Mouse (Mus musculus) cerebellum, adult 18-20 months (tissue): ENCODE measurements around the gene Ttll1.
"Not testable (repeated sequence)": the region's sequence is repeated elsewhere in the genome, so short reads cannot be mapped to it uniquely, and the experiment has no call there.

ENCODE experiments used
- DNase-seq, 2 experiments: peaks; one replicate each; pipeline ENCODE4 v3.0.0; 2021

Ttll1 gene

DNA sequence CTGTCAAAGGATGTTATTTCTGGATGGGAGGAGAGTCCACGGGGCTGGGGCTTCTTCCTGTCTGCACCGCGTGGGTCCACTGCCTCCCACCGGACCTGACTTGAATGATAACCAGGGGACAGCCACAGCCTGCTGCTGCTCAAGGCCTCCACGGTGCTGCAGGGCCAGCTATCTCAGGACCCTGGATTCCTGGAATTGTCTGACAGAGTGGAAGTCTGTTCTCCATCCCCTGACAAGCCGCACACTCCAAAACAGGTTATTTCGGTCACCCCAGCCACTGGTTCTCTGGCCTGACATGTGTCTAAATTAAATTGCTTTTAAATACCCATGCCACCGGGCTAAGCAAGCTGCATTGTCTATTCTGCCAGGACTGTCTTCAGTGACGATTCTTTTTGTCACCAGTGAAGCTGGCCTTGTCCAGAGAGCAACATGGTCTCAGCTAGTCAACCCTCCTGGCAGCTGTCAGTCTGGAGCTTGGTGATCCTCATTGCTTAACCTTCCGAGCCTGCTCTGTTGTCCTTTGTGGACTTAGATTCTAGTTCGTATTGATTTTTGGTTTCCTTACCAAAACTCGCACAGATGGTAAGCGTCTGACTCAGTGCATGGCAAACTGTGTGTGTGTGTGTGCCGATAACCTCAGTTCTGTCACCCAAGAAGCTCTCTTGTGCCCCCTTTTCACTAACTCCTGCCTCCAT is 13.1 kb upstream of the Ttll1 start:
- no peak for DNase-seq

DNA sequence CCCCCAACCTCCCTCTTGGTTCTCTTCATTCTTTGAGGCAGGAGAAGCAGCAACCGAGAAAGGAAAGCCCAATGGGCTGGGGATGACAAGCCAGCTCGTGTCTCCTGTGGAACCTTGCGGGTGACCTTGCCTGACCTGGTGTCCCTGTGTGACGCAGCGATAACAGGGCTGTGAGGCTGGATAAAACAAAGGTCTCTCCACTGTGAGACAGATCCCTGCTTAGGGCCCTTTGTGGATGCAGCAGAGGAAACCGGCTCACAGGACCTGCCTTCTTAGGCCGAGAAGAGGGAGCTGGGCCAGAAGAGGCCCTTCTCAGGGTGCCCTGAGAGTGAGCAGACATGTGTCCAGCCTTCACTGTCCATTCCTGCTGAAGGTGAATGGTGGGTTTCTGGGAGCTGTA is 12.5 kb upstream of the Ttll1 start:
- DNase-seq, result no peak

DNA sequence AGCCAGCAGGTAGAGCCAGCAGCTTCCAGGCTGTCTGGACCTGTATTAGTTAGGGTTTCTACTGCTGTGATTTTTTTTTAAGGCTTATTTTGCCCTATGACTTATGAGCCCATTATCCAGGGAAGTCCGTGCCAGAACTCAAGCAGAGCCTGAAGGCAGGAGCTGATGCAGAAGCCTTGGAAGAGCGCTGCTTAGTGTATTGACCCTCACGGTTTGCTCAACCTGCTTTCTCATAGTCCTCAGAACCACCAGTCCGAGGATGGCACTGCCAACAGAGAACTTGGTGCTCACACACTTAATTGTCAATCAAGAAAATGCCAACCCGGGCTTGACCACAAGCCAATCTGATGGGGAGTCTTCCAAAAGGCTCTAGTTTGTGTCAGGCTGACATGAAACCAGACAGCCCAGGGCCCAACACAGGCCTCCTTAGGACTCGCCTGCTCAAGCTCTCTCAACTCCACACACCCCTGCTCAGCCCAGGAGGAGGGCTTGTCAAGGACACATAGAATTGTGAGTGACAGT is 10.2 kb upstream of the Ttll1 start:
- no peak for DNase-seq

DNA sequence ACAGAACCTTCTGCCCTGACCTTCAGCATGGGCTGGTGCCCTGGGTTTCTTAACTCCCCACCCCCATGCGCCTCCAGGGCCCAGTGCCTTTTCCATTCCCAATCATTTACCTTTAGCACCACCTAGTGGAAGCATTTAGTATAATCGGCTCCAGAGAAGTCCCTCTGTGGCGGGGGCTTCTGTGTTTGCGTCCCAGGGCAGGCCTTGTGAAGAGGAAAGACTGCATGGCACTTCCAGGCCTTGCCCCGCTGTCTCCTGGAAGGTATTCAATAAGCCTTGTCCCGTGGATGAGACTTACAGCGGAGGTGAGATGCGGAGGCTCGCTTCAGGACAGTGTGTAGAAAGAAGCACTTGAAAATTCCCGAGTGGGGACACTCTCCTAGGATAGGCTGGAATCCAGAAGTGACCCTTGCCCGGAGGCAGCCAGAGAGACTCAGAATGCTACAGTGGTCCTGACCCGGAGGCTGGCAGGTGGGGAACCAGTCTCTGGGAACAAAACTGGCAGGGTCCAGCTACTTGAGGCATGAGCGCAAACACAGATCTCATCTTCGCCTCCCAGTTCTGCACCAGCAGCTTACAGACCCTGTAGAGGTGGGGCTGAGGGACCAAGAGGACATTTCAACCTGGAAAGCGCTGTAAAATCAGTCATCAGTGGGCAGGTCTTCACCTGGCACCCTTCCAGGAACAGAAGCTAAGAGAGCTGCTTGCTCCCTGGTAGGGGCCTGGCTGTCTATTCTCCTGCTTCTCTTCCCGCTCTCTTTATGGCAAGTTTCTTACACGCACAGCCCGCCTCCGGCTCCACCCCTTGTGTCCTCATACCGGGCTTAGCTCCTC is 7.7 kb upstream of the Ttll1 start:
- peak; percentile 50 to 64 for DNase-seq

DNA sequence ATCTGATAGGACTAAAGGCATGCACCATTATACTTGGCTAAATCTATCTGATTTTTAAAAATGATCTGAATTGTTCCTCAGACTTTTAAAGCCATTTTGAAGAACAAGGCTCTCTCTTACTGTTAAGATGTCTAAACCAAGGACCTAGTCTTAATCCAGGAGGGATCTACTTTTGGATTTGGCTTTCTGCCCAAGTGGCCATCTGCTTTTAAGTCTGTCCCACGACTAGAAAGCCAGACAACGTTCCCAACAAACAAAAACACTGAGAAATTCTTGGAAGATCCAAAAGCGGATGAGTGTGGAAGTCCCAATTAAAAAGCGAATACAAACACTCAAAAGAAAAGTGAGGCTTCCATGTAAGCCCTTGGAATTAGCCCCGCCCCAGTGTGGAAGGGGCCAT is 4.3 kb upstream of the Ttll1 start:
- no peak for DNase-seq

DNA sequence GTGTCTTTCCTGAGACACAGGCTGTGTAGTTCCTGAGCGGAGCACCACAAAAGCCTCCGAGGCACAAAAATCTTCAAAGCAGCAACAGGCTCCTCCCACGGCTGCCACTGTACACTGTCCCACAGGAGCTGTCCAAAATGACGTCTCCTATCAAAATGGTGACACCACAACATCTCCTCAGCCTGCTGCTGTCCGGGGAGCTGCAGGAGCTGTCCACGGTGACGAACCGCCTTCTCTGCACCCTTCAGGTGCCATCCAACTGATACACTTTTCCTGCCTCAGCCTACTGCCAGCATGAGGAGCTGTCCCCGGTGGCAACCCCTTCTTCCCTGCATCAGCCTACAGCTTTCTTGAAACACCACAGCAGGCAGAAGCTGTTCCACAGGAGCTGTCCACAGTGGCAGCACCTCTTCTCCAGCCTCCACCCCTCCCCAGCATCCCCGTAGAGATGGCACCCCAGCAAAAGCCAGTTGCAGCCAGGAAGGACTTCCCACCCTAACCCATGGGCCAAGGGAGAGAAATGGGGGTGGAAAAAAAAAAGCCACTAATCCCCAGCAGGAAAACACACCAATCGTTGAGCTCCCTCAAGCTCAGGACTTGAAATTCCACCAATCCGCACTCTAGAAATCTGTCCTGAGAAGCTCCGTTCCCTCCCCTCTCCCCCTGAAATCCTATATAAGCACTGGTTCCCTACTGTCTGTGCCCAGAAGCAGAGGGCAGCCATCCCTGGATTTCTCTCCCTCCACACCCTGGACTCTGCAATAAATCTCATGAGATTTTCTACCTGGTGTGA is 2.0 kb upstream of the Ttll1 start:
- DNase-seq, result no peak

DNA sequence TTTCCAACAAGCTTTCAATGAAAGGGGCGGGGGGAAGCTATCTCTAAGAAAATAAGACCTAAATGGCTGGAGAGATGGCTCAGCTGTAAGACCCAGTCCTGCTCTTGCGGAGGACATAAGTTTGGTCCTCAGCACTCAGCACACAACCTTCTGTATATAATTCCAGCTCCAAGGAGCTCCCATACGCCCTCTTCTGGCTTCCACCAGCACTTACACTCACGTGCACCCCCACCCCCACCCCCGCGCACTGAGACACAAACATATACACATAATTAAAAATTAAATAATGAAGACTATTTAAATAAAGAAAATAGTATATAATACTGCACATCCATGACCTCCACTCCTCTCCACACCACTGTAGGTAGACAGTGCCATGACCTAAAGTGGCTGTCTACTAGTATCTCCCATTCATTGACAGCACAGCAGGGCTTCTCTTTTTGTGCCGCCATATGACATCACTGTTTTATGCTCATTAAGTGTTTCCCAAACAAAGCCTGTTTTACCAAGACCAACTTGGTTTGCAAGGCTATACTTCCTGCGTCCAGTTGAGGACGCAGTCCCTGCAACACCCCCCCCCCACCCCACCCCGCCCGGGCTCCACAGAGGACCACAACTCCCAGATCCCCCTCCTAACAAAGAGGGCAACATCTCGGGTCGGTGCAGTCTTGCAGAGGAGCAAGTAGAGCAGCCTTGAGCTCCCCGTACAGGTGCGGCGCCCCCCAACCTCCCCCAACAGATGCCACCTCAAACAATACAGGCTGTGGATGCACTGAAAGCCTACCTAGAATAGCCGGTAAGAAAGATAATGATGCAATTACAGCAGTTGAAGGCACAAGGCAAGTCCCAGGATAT is 516 bp downstream of the Ttll1 start:
- DNase-seq, result no peak

DNA sequence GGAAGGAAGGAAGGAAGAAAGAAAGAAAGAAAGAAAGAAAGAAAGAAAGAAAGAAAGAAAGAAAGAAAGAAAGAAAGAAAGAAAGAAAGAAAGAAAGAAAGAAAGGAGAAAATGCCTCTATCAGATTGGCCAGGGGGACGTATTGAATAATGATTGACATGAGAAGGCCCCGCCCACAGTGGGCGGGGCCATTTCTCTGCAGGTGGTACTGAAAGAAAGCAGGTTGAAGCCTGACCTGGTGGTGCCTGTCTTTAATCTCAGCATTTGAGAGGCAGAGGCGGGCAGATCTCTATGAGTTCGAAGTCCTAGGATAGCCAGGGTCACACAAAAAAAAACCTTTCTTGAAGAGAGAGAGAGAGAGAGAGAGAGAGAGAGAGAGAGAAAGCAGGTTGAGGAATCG is 9.2 kb downstream of the Ttll1 start:
- DNase-seq, result not testable (repeated sequence)

DNA sequence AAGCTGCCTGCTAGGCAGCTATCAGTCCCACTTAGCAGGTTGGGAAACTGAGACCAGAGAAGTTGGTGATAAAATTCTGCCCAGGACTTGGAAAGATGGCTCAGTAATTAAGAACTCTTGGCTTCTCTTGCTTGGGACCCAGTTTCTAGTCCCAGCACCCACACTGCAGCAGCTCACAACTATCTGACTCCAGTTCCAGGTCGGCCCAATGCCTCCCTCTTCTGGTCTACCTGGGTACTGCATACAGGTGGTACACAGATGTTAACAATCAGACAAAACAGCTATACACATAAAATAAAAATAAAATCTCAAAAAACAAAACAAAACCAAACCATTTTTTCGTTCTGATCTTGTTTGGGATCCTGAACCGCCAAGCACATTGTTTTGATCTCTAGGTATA is 10.3 kb downstream of the Ttll1 start:
- DNase-seq, result no peak

DNA sequence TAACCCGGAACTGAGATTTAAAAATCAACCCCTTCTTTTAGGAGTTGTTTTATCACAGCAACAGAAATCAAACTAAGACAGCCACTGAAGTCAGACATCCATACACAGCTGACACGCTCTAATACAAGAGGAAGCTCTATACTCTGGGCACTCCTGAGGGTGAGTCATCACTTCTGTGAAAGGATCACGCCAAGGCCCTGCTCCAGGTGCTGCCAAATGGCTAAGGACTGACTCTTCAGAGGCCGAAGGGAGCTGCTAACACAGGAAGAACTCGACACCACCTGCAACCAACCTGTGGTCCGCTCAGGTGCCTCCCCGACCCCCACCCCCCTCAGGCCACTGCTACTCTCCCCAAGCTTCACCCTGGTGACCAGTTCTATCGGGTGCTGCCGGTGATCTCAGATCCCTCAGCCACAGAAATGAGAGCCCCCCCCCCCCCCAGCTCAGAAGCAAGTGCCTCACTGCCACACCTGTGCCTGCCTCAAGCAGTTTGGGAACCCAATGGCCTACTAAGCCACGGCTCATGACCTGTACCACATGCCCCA is 11.4 kb downstream of the Ttll1 start:
- no peak for DNase-seq

DNA sequence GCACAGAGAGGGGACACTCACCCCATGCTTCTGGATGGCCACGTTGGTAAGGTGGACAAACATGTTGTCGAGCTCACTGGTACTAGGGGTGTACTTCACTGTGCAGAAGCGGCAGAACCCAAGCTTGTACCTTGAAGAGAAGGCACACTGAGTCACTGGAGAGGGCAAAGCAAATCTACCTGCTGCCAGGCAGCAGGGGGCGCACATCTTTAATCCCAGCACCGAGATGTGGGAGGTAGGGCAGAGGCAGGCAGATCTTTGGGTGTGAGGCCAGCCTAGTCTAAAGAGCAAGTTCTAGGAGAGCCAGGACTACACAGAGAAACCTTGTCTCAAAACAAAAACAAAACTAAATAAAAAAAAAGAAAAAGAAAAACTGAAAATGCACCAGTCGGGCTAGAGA is 13.4 kb downstream of the Ttll1 start:
- DNase-seq, result no peak

DNA sequence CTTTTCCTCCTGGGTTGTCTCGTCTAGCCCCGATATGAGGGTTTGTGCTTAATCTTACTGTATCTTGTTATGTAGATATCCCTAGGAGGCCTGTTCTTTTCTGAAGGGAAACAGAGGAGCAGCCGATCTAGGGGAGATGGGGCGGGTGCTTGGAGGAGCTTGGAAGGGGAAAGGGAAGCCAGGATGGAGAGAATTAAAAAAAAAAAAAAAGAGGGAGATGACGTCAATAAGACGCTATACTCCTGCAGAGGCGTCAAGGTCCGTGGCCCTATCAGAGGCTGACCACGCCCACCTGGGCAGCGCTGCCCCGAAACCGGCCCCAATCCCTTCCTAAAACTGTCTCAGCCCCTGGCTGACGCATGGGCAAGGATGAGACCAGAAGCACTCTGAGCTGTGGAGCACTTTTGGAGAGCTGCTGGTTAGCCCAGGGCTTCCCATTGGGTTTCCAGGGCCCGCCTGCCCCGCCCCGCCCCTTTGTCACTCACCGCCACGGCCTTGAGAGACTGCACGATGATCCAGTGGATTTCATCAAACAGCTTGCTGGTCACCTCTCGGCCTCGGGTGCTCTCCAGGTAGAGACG is 14.8 kb downstream of the Ttll1 start:
- no peak for DNase-seq

DNA sequence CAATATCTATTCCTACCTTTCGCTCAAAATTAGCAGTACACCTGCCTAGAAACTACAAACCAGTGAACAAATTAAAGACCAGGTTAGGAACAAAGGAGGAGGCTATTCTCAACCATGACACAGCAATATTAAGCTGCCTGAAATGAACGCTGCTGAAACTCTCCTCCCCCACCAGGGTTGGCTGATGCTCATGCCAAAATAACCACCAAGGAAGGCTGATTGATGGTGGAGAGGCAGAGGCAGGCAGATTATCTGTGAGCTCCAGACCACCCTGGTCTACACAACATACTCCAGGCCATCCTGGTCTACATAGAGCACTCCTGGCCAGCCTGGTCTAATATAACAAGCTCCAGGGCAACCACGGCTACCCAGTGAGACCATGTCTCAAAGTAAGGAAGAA is 15.5 kb downstream of the Ttll1 start:
- no peak for DNase-seq

DNA sequence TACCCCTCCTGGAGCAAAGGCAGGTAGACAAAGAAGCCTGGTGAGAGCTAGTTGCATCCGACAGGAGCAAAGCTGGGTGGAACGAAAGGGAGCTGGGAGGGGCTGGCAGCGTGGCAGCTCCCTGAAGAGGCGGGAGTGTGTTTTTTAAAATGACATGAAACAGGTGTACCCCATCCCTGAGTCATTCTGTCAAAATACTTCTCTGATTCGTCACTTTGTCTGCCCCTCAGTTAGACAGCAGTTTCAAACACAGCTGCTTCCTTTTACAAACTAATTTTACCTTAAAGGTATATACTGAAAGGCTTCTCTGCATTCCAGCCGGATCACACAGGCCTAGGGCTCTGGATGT is 16.1 kb downstream of the Ttll1 start:
- DNase-seq, result no peak

DNA sequence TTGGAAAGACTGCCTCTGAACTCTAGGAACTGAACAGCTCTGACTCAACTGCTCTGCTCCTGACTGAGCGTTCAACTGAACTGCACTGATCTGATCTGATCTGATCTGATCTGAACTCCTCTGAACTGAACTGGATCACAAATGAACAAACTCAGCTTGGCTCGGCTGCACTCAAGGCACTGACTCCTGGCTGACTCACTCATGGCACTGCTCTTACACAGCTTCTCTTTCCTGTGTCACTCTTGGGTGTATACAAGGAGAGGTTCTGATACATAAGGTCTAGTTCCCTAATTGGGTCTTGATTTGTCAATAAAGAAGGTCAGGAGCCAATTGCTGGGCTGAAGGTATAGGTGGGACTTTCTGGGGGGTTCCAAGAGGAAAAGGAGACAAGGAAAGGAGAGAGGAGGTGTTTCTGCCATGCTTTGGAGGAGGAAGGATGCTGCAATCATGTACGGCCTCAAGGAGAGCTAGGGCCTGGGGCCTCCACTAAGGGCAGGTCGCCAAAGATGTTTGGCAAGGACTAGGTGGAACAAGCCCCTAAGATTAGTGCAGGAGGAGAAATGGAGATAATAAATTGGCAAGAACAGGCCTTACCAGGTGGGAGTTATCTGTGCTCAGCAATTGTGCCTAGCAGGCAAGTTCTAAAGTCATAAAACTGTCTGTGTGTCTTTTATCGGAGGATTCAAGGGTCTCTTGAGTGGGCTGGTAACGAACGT is 16.7 kb downstream of the Ttll1 start:
- no peak for DNase-seq

DNA sequence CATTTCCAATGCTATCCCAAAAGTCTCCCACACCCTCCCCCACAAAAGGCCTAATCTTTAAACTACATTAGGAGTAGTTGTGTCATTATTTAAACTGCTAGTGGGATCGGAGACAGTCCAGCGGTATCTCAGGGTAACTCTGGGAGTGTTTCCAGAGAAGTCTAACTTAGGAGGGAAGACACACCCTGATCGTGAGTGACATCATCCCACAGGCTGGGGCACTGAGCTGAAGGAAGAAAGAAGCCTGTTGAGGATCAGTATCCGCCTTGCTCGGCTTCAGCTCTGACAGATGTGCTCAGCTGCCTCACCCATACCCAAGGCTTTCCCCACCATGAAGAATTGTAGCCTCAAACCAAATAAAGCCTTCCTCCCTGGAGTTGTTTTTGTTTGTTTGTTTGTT is 18.8 kb downstream of the Ttll1 start:
- DNase-seq, result no peak

DNA sequence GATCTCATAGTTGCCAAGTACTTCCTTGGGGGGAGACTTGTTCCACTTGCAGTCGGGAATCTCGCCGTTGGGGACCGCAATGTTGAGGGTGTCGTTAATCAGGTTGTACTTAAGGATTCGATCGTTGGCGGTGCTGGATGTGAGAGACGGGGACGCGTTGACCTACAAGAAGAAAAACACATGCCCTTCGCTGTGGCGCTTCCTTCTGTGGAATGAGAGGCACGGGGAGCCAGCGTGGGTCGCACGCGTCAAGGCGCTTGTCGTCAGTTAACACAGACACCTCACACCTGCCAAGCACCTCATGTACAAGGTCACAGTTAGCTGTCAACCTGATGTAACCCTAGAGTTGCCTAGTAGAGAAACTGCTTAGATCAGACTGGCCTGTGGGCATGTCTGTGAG is 21.2 kb downstream of the Ttll1 start:
- no peak for DNase-seq

DNA sequence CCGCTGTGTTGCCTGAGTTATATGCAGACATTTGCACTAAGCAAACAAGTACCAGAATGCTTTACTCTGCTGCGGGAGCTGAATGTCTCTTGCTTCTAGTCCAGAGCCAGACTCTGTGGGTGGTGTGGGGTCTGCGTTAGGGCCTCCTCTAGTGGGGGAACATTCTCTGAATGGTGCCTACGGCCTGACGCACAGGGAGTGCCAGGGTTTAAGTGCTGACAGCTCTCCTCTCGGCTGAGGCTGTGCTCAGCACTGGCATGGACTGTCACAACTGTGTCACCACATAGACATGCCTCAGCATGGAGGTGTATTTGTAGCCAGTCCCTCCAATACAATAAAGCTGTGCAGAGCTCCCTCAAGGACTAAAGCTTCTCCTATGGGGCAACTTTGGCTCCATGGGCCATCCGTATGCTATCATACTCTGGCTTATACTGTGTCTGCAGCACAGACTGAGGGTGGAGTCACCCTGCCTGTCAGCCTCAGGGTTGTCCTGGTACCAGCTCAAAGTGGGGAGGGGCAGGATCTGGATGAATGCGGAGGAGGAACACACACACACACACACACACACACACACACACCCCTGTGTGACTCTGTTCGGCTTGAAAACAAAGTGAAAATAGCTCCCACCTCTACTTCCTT is 23.1 kb downstream of the Ttll1 start:
- no peak for DNase-seq

DNA sequence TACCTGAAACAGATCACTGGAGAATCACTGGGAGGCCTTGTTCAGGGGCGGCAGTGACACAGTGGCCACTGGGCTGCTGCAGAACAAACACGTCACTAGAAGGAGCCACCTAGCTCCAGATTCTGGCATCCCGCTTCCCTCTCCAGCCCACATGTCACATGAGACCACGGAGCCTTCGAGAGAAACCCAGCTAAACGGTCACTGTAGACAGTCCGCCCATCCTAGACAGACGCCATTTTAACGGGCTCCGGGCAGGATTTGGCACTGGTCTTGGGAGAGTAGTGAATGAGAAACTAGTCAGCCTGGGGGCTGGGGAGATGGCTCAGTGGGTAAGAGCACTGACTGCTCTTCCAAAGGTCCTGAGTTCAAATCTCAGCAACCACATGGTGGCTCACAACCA is 26.4 kb downstream of the Ttll1 start:
- no peak for DNase-seq

DNA sequence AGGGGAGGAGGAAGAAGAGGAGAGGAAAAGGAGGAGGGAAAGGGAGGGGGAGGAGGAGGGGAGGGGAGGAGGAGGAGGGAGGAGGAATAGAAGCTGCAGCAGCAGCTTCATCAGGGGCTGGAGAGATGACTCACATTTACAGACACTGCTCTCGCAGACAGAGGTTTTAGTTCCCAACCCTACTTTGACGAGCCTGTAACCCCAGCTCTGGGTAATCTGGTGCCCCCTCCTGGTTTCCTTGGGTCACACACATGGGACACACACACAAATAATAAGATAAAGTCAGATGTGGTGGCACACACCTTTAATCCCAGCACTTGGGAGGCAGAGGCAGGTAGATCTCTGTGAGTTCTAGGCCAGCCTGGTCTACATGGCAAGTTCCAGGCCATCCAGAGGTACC is 27.2 kb downstream of the Ttll1 start:
- DNase-seq, result no peak
